Mouse (Mus musculus) megakaryocyte, embryonic 14.5 days (primary cell): ENCODE results near the gene Rasl11a.

Experiments
- FLI1 ChIP-seq: IDR thresholded peaks from 2 replicates; pipeline ENCODE4 v1.6.1; 2012; ENCODE audit warnings: low read length, inconsistent platforms, mixed read lengths
- GATA1 ChIP-seq: IDR thresholded peaks from 3 replicates; pipeline ENCODE4 v1.6.1; 2012; ENCODE audit warnings: mixed read lengths, low read length, inconsistent platforms, borderline replicate concordance

DNA sequence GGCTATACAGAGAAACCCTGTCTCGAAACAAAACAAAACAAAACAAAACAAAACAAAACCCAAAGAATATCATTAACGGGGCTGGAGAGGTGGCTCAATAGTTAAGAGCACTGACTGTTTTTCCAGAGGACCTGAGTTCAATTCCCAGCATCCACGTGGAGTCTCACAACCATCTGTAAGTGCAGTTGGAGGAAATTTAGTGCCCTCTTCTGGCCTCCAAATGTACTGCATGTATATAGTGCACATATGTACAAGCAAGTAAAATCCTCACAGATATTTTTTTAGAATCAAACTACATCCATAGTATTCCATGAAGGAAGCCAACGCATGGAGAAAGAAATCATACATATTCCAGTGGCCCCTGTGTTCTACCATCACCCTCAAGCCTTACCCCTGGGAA is 31.4 kb upstream of the Rasl11a start:
- TF ChIP-seq GATA1, result no peak
- TF ChIP-seq FLI1, result no peak
